Mouse (Mus musculus) fibroblast of lung, adult 2 months (primary cell): Measurements from ENCODE around the gene Dnajb11.

ENCODE experiments used
- DNase-seq: peaks from one replicate; pipeline ENCODE4 v3.0.0-alpha.2; 2011; ENCODE audit warnings: low read depth

The Dnajb11 gene

DNA sequence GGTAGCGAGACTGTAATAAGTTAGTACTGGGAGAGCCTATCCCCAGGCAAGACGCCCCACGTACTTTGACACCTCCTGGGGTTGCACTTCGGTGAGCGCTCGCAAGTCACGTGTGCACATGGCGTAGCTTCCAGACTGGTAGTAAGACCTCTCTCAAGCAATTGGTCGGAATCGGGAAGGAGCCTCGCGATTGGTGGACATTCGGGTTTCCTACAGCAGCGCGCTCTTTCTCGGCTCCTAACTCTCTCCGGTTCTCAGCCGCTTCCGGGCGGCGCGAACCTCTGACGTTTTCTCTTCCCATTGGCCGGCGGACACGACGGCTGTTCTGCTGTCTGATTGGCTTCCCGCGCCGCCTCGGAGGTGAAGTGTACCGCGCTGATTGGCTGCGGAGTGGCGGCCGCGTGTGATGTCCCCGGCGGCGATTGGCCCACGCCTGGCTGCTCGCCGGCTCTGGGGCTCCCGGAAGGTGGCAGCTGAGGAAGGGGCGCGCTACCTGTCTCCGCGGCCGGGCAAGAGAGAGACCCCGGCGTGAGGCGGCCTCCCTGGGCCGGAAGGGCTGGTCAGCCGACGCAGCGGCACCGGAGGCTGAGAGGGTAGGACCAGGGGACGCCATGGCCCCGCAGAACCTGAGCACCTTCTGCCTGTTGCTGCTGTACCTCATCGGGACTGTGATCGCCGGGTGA, at the start of gene Dnajb11, which contains the start of gene Tbccd1:
Dnajb11 (plus strand) TSS at position 415 of the 683 bp plus-strand sequence.
Tbccd1 (minus strand) TSS at position 239 of the 683 bp plus-strand sequence.
- peak; percentile 99 for DNase-seq

DNA sequence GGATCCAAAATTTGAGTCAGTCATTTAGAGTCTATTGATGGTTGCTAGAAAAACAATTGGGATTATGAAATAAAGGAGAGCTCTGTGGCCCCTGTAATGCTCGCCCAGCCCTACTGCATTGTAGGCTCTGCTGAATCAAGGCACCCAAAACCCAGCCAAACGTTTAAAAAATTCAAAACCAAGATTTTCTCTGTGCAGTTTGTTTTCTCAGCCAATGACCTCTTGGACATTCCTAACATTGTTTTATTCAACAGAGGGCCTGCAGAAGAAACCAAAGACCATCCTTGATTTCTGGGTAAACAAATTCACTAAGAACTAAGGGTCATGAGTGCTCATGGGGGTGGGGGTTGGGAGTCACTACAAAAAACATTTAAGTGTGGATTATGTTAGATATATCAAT, 46.2 kb upstream of the Dnajb11 start, which contains the start of gene Crygs:
Crygs (minus strand) TSS at position 101 of the 400 bp plus-strand sequence.
- DNase-seq: peak; percentile 28

DNA sequence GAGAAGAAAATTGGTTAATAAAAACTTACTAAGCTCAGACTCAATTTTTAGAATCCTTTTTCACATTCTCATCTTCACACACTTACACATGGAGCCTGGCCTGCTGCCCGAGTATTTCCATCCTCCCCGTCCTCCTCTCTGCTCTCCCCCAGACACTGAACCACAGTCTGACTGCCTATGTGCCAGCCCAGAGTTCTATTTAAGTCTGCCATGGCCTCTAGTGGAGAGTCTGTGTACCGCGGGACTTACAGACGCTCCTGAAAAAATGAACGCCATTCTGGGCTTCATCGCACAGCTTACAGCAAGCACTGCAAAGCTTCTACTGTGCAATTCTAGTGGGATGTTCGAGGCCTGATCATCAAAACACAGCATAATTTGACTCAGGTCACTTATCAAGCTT, 36.9 kb upstream of the Dnajb11 start:
- DNase-seq: no peak

DNA sequence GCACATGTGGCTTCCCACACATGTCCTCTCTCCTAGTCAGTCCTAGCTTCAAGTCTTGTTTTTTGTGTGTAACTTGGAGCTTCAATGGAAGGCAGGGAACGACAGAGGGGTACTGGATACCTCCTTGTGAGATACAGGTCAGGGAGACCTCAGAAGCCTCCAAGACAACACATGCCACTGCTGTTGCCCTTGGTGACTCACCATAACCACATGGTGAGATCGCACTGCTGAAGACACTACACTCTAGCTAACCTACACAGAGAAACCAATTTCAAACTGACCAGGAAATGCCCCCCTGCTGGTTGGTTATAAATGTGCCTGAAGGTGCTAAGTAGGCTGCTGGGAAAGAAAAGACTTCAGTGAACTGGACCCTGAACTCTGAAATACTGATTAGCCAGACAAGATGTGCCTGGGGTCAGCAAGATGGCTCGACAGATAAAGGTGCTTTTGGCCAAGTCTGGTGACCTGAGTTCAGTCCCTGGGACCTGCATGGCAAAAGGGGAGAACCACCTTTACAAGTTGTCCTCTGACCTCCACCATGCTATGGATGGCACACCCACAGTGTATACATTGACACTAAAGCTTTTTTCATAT, 24.6 kb upstream of the Dnajb11 start:
- no peak for DNase-seq

DNA sequence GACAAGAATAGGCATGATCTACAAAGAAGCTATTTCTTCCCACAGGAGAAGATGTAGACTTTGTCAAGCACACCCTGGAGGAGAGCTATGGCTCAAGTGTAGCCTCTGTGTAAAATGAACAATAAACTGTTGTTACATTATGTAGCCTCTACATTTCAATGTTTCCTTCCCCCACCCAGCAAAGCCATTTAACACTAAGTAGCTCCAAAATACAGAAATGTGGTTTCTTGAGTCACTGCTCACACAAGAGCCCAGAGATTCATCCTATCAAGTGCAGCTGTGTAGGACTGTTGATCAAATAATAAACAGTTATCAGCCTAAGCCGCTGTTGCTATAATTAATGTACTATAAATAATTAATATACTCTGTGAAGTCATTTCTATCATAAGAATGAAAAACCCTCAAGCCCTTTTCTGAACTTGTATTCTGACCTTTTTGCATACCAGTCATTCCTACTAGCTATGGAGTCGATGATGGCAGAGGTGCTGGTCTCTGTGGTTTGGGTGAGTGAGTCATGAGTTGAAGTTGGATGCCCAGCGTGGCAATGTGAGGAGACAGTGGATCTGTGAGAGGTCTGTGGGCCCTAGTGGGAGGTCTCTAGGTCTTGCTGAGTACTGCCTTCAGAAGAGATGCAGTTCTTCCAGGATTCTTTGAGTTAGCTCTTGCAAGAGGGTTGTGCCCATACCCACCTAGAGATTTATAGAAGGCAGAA, 18.3 kb upstream of the Dnajb11 start:
- peak; percentile 63 for DNase-seq

GRCm38 (mm10) chr16:22842871-22843270, 14.8 kb upstream of the Dnajb11 start:
- DNase-seq: no peak

- no peak for DNase-seq
Observed at GRCm38 (mm10) chr16:22844061-22844801, 13.4 kb upstream of the Dnajb11 start.

GRCm38 (mm10) chr16:22844834-22845233, 12.8 kb upstream of the Dnajb11 start:
- no peak for DNase-seq

DNA sequence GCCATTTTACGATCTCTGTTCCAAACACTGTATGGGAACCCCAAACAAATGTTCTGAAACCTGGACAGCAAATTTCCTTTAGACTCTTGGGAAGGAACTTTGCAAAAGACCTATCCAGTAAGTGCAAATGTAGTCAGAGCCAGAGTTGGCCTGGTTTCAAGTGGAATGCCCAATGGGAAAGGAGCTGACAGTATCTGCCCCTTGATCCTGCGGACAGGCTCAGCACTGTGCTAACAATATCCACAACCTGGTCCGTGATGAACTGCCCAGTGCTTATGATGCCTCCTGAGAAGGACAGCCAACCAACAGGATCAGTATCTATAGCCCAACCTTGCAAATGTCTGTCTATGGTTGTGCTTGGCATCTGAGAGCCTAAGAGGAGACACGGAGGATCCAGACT, 12.2 kb upstream of the Dnajb11 start:
- DNase-seq: no peak

GRCm38 (mm10) chr16:22847686-22848085, 10.0 kb upstream of the Dnajb11 start:
- no peak for DNase-seq

DNA sequence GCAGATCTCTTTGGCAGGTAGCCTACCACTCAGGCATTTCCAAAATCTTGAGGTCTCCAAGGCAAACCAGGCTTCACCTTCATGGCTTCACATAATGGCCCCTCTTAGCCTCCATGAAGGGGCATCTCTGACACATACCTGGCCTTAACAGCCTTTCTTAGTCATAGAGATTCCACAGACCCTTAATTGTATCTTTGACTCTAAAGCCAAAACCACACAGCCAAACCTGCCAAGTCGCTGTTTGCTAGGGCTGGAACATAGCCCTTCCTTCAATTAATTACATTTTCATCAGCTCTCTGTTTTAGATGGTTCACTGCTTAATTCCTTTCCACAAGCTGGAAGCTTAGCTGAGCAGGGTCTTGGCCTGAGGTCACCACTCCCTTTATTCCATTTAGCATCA, 9.3 kb upstream of the Dnajb11 start:
- DNase-seq: peak; percentile 81

GRCm38 (mm10) chr16:22852709-22853108, 4.9 kb upstream of the Dnajb11 start:
- no peak for DNase-seq

DNA sequence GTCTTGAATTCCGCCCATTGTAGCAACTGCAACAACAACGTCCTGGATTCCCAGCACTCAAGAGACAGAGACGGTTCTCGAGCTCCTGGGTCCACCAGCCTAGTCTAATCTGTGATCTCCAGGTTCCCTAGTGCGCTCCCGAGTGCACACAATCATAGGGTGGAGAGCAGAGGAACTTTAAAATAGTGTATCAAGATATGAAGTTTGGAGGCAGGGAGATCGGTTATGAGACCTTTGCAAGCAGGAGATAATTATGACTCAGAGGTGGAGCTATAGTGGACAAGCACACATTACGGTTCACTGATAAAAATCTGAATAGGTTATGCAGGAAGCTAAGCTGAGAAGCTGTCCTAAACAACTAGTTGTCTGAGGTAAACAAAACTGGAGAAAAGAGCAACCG, 872 bp upstream of the Dnajb11 start:
- DNase-seq: no peak

- no peak for DNase-seq
Observed at GRCm38 (mm10) chr16:22872397-22872796, 14.8 kb downstream of the Dnajb11 start.

DNA sequence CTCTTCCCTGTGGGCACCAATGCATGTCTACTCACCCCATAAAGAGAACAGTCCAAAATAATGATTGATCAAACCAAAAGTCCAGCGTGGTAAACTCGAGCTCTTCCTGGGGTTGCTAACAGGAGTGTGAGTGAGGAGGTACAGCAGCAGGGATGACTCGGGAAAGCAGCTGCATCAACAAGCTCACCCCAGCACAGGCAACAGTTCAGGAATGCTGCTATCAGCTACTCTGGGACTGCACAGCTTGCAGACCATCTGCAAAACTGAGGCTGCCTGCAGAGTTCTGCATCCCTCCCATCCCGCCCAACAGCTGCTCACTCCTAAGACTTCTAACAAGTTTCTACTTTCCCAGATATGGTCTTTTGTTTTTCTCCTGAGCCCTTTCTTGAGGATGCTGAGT, 15.7 kb downstream of the Dnajb11 start:
- no peak for DNase-seq

GRCm38 (mm10) chr16:22876218-22877043, 18.8 kb downstream of the Dnajb11 start:
- no peak for DNase-seq

DNA sequence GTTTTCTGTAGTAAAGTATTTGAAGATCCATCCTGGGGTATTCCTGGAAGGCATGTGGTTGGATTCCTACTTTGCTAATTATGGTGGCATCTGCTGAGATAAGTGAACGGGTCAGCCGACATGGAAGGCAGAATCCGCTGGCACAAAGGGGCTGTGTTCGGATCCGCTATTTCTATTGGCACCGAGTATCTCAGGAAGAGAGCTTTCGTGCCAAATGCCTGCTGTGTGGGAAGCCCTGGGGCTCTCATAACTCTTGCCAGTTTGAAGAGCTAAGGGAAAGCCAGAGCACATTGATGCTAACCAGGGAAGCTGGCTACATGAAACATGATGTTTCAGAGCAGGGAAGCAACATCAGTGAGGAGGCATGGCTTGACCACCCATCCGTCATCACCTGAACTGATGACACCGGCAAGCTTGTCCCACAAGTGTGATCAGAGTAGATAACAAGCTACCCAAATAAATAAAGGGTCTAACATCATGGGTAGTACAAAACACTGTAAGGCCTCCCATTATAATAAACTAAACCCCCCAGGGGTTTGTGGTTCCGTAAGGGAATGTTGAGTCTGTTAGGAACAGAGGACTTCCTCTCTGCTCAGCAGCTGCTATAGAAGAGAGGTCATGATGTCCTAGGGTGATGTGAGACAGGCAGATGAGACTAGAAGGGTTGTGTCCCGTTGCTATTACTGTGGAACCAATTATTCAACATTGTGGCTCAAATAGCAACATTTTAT, 20.2 kb downstream of the Dnajb11 start:
- no peak for DNase-seq

DNA sequence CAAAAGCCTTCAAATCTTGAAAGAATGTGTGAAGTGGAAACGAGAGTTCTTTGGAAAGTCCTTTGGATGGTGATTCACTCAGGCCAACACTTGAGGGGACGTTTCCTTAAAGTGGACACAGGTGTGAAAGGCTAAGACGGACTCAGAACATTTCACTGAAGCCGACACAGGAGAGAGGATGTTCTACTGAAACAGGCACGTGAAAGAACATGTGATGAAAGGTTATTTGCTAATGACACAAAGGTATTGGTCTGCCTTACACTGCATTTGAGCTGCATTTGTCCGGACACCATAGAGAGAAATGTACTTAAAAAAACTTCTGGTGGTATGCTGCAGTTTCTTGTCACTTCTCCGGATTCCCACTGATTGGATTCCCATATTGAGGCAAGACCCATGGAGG, 21.1 kb downstream of the Dnajb11 start:
- DNase-seq: no peak

GRCm38 (mm10) chr16:22879945-22880595, 22.4 kb downstream of the Dnajb11 start:
- no peak for DNase-seq

GRCm38 (mm10) chr16:22880900-22881299, 23.3 kb downstream of the Dnajb11 start:
- DNase-seq: peak; percentile 63
